Mouse (Mus musculus): Measurements from ENCODE around the gene Pou2f2.

Pou2f2 gene

GRCm38 (mm10) chr7:25145896-25146295 is 33.6 kb downstream of the Pou2f2 start:
- DNase-seq (ENCODE audit: low read depth, low spot score): no peak

- no peak for DNase-seq (ENCODE audit: low read depth, low spot score)
Observed at GRCm38 (mm10) chr7:25141761-25142160, 37.8 kb downstream of the Pou2f2 start.

GRCm38 (mm10) chr7:25137553-25137952 is 42.0 kb downstream of the Pou2f2 start:
- no peak for DNase-seq (ENCODE audit: low read depth, low spot score)

GRCm38 (mm10) chr7:25133092-25134049 is 46.2 kb downstream of the Pou2f2 start:
- DNase-seq (ENCODE audit: low read depth, low spot score): peak; percentile 64

- no peak for DNase-seq (ENCODE audit: low read depth, low spot score)
Observed at GRCm38 (mm10) chr7:25132318-25132960, 47.1 kb downstream of the Pou2f2 start.

- DNase-seq (ENCODE audit: low read depth, low spot score): no peak
Observed at GRCm38 (mm10) chr7:25131247-25131646, 48.3 kb downstream of the Pou2f2 start.

GRCm38 (mm10) chr7:25130565-25130964 is 49.0 kb downstream of the Pou2f2 start:
- no peak for DNase-seq (ENCODE audit: low read depth, low spot score)

GRCm38 (mm10) chr7:25129390-25129979 is 50.0 kb downstream of the Pou2f2 start:
- peak; percentile 17 for DNase-seq (ENCODE audit: low read depth, low spot score)

GRCm38 (mm10) chr7:25127971-25128370 is 51.6 kb downstream of the Pou2f2 start:
- DNase-seq (ENCODE audit: low read depth, low spot score): no peak

GRCm38 (mm10) chr7:25125716-25126281 is 53.7 kb downstream of the Pou2f2 start:
- no peak for DNase-seq (ENCODE audit: low read depth, low spot score)

GRCm38 (mm10) chr7:25121240-25121786 is 58.2 kb downstream of the Pou2f2 start:
- no peak for DNase-seq (ENCODE audit: low read depth, low spot score)

- DNase-seq (ENCODE audit: low read depth, low spot score): peak; percentile 27
Observed at GRCm38 (mm10) chr7:25120061-25120834, 59.3 kb downstream of the Pou2f2 start.

- no peak for DNase-seq (ENCODE audit: low read depth, low spot score)
Observed at GRCm38 (mm10) chr7:25112956-25113603, 66.4 kb downstream of the Pou2f2 start.

- no peak for DNase-seq (ENCODE audit: low read depth, low spot score)
Observed at GRCm38 (mm10) chr7:25112178-25112955, 67.2 kb downstream of the Pou2f2 start.

- no peak for DNase-seq (ENCODE audit: low read depth, low spot score)
Observed at GRCm38 (mm10) chr7:25110336-25110735, 69.2 kb downstream of the Pou2f2 start.

- no peak for DNase-seq (ENCODE audit: low read depth, low spot score)
Observed at GRCm38 (mm10) chr7:25109355-25109754, 70.2 kb downstream of the Pou2f2 start.

- no peak for DNase-seq (ENCODE audit: low read depth, low spot score)
Observed at GRCm38 (mm10) chr7:25106790-25107502, 72.6 kb downstream of the Pou2f2 start.

- DNase-seq (ENCODE audit: low read depth, low spot score): peak; percentile 27
Observed at GRCm38 (mm10) chr7:25105411-25106160, 73.9 kb downstream of the Pou2f2 start.
